Mouse (Mus musculus) CH12.LX (cell line): ENCODE measurements around the gene Rnf44. TPM values are rescaled to one million over a fixed set of nuclear protein-coding genes. Genes with fewer than 3 reads are reported as not detected.

Experiments
- DNase-seq: peaks from one replicate; pipeline ENCODE4 v3.0.0-alpha.2; 2013; ENCODE audit errors: extremely low read depth
- H3K27ac ChIP-seq: 2 replicates; pipeline ENCODE4 v1.5.1; 2012; ENCODE audit warnings: low read depth, mild to moderate bottlenecking, control low read depth, moderate library complexity; ENCODE audit not compliant: insufficient read depth
- H3K27me3 ChIP-seq: replicated peaks from 2 replicates; pipeline ENCODE3; 2012; ENCODE audit warnings: inconsistent platforms
- H3K36me3 ChIP-seq, 2 experiments: replicated peaks in 1 of 2; 2 replicates each; pipeline versions ENCODE3 to v1.6.1; 2012; ENCODE audit warnings: inconsistent platforms in 1 of 2, low read length in 1 of 2, mild to moderate bottlenecking in 1 of 2, mixed read lengths in 1 of 2, moderate library complexity in 1 of 2; ENCODE audit not compliant: control insufficient read depth in 1 of 2, insufficient read depth in 1 of 2
- H3K4me1 ChIP-seq, 2 experiments: 2 replicates each; pipeline ENCODE4 v1.6.1; 2012; ENCODE audit warnings: inconsistent platforms in 1 of 2, moderate library complexity in 1 of 2; ENCODE audit not compliant: insufficient read depth in 2 of 2, control insufficient read depth in 1 of 2
- H3K4me2 ChIP-seq: 2 replicates; pipeline ENCODE4 v1.6.1; 2012; ENCODE audit warnings: low read depth, mild to moderate bottlenecking, control low read depth; ENCODE audit not compliant: poor library complexity, insufficient read depth, severe bottlenecking
- H3K4me3 ChIP-seq, 3 experiments: fragments of 150-350 bp in 1 of 3; sonication (generic) in 1 of 3; replicated peaks in 1 of 3; 2 replicates each; pipeline versions ENCODE3 to v1.5.1; 2011 to 2012; ENCODE audit warnings: low read depth in 2 of 3, low read length in 2 of 3, mild to moderate bottlenecking in 2 of 3, moderate library complexity in 2 of 3, control low read depth in 1 of 3, improper control_type of control experiment in 1 of 3, inconsistent platforms in 1 of 3, mixed read lengths in 1 of 3; ENCODE audit not compliant: poor library complexity in 1 of 3
- H3K79me2 ChIP-seq: replicated peaks from 2 replicates; pipeline ENCODE4 v1.6.1; 2012; ENCODE audit warnings: mild to moderate bottlenecking, moderate library complexity; ENCODE audit not compliant: control insufficient read depth, poor library complexity, insufficient read depth, severe bottlenecking; ENCODE audit errors: extremely low read depth
- H3K9ac ChIP-seq: 2 replicates; pipeline ENCODE4 v1.6.1; 2012; ENCODE audit warnings: low read depth, mild to moderate bottlenecking, control low read depth, moderate library complexity; ENCODE audit not compliant: insufficient read depth
- H3K9me3 ChIP-seq: replicated peaks from 2 replicates; pipeline ENCODE3; 2012; ENCODE audit warnings: low read length, inconsistent platforms, mixed read lengths
- CHD2 ChIP-seq: IDR thresholded peaks from 2 replicates; pipeline ENCODE4 v1.6.1; 2011; ENCODE audit warnings: low read length, improper control_type of control experiment
- CTCF ChIP-seq, 2 experiments: IDR thresholded peaks in 1 of 2; conservative IDR thresholded peaks in 1 of 2; 2 replicates each; pipeline ENCODE4 v1.5.1; 2011 to 2012; ENCODE audit warnings: low read depth in 2 of 2, low read length in 2 of 2, improper control_type of control experiment in 1 of 2, inconsistent platforms in 1 of 2, mild to moderate bottlenecking in 1 of 2, moderate library complexity in 1 of 2
- EP300 ChIP-seq: IDR thresholded peaks from 2 replicates; pipeline ENCODE4 v1.6.1; 2011; ENCODE audit warnings: low read length, improper control_type of control experiment
- ETS1 ChIP-seq: conservative IDR thresholded peaks from 2 replicates; pipeline ENCODE4 v1.6.1; 2012; ENCODE audit warnings: low read depth, mild to moderate bottlenecking, inconsistent platforms, low read length, improper control_type of control experiment, moderate library complexity
- GABPA ChIP-seq: IDR thresholded peaks from 2 replicates; pipeline ENCODE4 v1.6.1; 2012; ENCODE audit warnings: low read depth, low read length, improper control_type of control experiment, inconsistent platforms; ENCODE audit not compliant: insufficient replicate concordance
- HCFC1 ChIP-seq: IDR thresholded peaks from 2 replicates; pipeline ENCODE4 v1.6.1; 2012; ENCODE audit warnings: low read depth, mild to moderate bottlenecking, inconsistent platforms, low read length, improper control_type of control experiment
- IRF4 ChIP-seq: IDR thresholded peaks from 2 replicates; pipeline ENCODE4 v1.6.1; 2014; ENCODE audit warnings: low read depth, mild to moderate bottlenecking, inconsistent platforms, low read length, improper control_type of control experiment
- JUN ChIP-seq: IDR thresholded peaks from 2 replicates; pipeline ENCODE4 v1.6.1; 2011; ENCODE audit warnings: low read depth, mild to moderate bottlenecking, low read length, improper control_type of control experiment, moderate library complexity; ENCODE audit not compliant: insufficient read depth
- MAZ ChIP-seq: IDR thresholded peaks from 2 replicates; pipeline ENCODE4 v1.6.1; 2012; ENCODE audit warnings: low read depth, mild to moderate bottlenecking, inconsistent platforms, low read length, improper control_type of control experiment, moderate library complexity
- MEF2A ChIP-seq: IDR thresholded peaks from 2 replicates; pipeline ENCODE4 v1.6.1; 2014; ENCODE audit warnings: low read depth, mild to moderate bottlenecking, inconsistent platforms, low read length, improper control_type of control experiment, borderline replicate concordance
- MYC ChIP-seq: IDR thresholded peaks from 2 replicates; pipeline ENCODE4 v1.6.1; 2011; ENCODE audit warnings: low read depth, mild to moderate bottlenecking, improper control_type of control experiment, low read length
- NELFE ChIP-seq: IDR thresholded peaks from 2 replicates; pipeline ENCODE4 v1.6.1; 2011; ENCODE audit warnings: low read depth, low read length, improper control_type of control experiment
- SIN3A ChIP-seq: IDR thresholded peaks from 2 replicates; pipeline ENCODE4 v1.6.1; 2012; ENCODE audit warnings: low read length, improper control_type of control experiment, inconsistent platforms
- UBTF ChIP-seq: IDR thresholded peaks from 2 replicates; pipeline ENCODE4 v1.6.1; 2012; ENCODE audit warnings: low read depth, mild to moderate bottlenecking, inconsistent platforms, low read length, improper control_type of control experiment, moderate library complexity
- USF1 ChIP-seq: IDR thresholded peaks from 2 replicates; pipeline ENCODE4 v1.6.1; 2014; ENCODE audit warnings: low read depth, mild to moderate bottlenecking, inconsistent platforms, low read length, improper control_type of control experiment
- ZNF384 ChIP-seq: IDR thresholded peaks from 2 replicates; pipeline ENCODE4 v1.6.1; 2012; ENCODE audit warnings: low read depth, low read length, improper control_type of control experiment, inconsistent platforms
- dilution Hi-C: fragments of 300-500 bp; cut with MboI; formaldehyde crosslinking; loops from 2 replicates; pipeline ENCODE4 v1.14.3; 2020; ENCODE audit warnings: low sequenced_read_pairs; ENCODE audit not compliant: extremely low pct_unique_long_range_greater_than_20kb, extremely low pct_ligation_motif_present
- in situ Hi-C: fragments of 300-500 bp; cut with MboI; formaldehyde crosslinking; loops from 3 replicates; pipeline ENCODE4 v1.14.3; 2019; ENCODE audit warnings: low sequenced_read_pairs, low pct_ligation_motif_present, low pct_unique_long_range_greater_than_20kb, mixed read lengths
- polyA plus RNA-seq: library from polyadenylated mRNA; unstranded; fragments of >175 nt; gene quantifications from 2 replicates; pipeline ENCODE4 v1.2.1, GENCODE M21; 2012; ENCODE audit warnings: low read depth; ENCODE audit not compliant: insufficient read length
- total RNA-seq, 2 experiments: library from RNA; depleted of rRNA; stranded (reverse); fragments of 300-350 nt in 1 of 2; fragments of >200 nt in 1 of 2; gene quantifications; 2 replicates each; pipeline ENCODE4 v1.2.3; 2012 to 2014

Rnf44 gene
- total and polyA plus RNA-seq, 3 experiments, result 6.7 to 38.1 (median 12.3) TPM

- no peak overlapping the region for H3K9ac ChIP-seq
- in situ Hi-C loops, result no loop called here
- peaks cover 74% of the 10 kb centered on the region for H3K79me2 ChIP-seq
- TF ChIP-seq NELFE (no peak), CTCF (conservative IDR thresholded peaks at IDR 0.05 in 1 of 2, IDR thresholded peaks at IDR 0.05 in 1 of 2; ENCODE audit: low read depth in 2 of 2, low read length in 2 of 2) (no peak), ZNF384 (no peak), ETS1 (no peak), CHD2 (no peak), SIN3A (no peak), USF1 (no peak), EP300 (no peak), MEF2A (no peak), GABPA (no peak), UBTF (no peak), JUN (no peak), MAZ (no peak), MYC (no peak), IRF4 (no peak), HCFC1 (no peak)
- peaks cover 18 to 68% of the 10 kb centered on the region in 2 experiments for H3K36me3 ChIP-seq
- no peak overlapping the region for H3K4me2 ChIP-seq
- DNase-seq, result no peak
- dilution Hi-C loops, result no loop called here
- no peaks in the 10 kb centered on the region for H3K27me3 ChIP-seq
- no peaks in the 10 kb centered on the region for H3K9me3 ChIP-seq
- no peak overlapping the region for H3K4me3 ChIP-seq
- peaks cover 0 to 9% of the 10 kb centered on the region in 2 experiments; a peak in 2 of 4 replicates for H3K4me1 ChIP-seq
- H3K27ac ChIP-seq, result no peak overlapping the region
These were observed 60.9 kb downstream of the Rnf44 start for GRCm38 (mm10) chr13:54632731-54633277.

Other genes starting within 250 kb of the Rnf44 start
- 77.5 and 84.5 TPM in 2 replicates for gene Thoc3, start 225.1 kb downstream of the Rnf44 start, total RNA-seq (2012; rRNA removed)
- 72.1 and 81.8 TPM in 2 replicates for gene Thoc3, start 225.1 kb downstream of the Rnf44 start, total RNA-seq (2014; rRNA removed)
- gene Thoc3, start 225.1 kb downstream of the Rnf44 start, polyA plus RNA-seq, result 93.1 and 98.7 TPM in 2 replicates
- gene Simc1, start 190.1 kb downstream of the Rnf44 start, total RNA-seq (2012; rRNA removed), result 6.8 and 8.1 TPM in 2 replicates
- gene Simc1, start 190.1 kb downstream of the Rnf44 start, total RNA-seq (2014; rRNA removed), result 4.8 and 6.2 TPM in 2 replicates
- gene Simc1, start 190.1 kb downstream of the Rnf44 start, polyA plus RNA-seq, result 16.0 and 16.6 TPM in 2 replicates
- gene 4833439L19Rik, start 128.5 kb downstream of the Rnf44 start, total RNA-seq (2012; rRNA removed), result 25.0 and 26.4 TPM in 2 replicates
- gene 4833439L19Rik, start 128.5 kb downstream of the Rnf44 start, total RNA-seq (2014; rRNA removed), result 23.1 and 23.5 TPM in 2 replicates
- gene 4833439L19Rik, start 128.5 kb downstream of the Rnf44 start, polyA plus RNA-seq, result 23.0 and 23.5 TPM in 2 replicates
- 14.6 and 17.4 TPM in 2 replicates for gene Arl10, start 118.9 kb downstream of the Rnf44 start, total RNA-seq (2012; rRNA removed)
- 1.7 TPM in 2 replicates for gene Arl10, start 118.9 kb downstream of the Rnf44 start, total RNA-seq (2014; rRNA removed)
- gene Arl10, start 118.9 kb downstream of the Rnf44 start, polyA plus RNA-seq, result 2.5 and 2.9 TPM in 2 replicates
- gene Nop16, start 103.8 kb downstream of the Rnf44 start, total RNA-seq (2012; rRNA removed), result 100 and 137 TPM in 2 replicates
- 127 and 132 TPM in 2 replicates for gene Nop16, start 103.8 kb downstream of the Rnf44 start, total RNA-seq (2014; rRNA removed)
- 187 and 197 TPM in 2 replicates for gene Nop16, start 103.8 kb downstream of the Rnf44 start, polyA plus RNA-seq
- gene Higd2a, start 103.7 kb downstream of the Rnf44 start, total RNA-seq (2012; rRNA removed), result 75.7 and 86.0 TPM in 2 replicates
- 44.2 and 51.6 TPM in 2 replicates for gene Higd2a, start 103.7 kb downstream of the Rnf44 start, total RNA-seq (2014; rRNA removed)
- gene Higd2a, start 103.7 kb downstream of the Rnf44 start, polyA plus RNA-seq, result 89.8 and 106 TPM in 2 replicates
- 17.9 and 18.9 TPM in 2 replicates for gene Cltb, start 82.6 kb downstream of the Rnf44 start, total RNA-seq (2012; rRNA removed)
- gene Cltb, start 82.6 kb downstream of the Rnf44 start, total RNA-seq (2014; rRNA removed), result 9.2 and 10.2 TPM in 2 replicates
- 19.5 and 27.2 TPM in 2 replicates for gene Cltb, start 82.6 kb downstream of the Rnf44 start, polyA plus RNA-seq
- 39.6 and 40.8 TPM in 2 replicates for gene Faf2, start 72.1 kb downstream of the Rnf44 start, total RNA-seq (2012; rRNA removed)
- gene Faf2, start 72.1 kb downstream of the Rnf44 start, total RNA-seq (2014; rRNA removed), result 43.7 and 50.5 TPM in 2 replicates
- 51.7 and 56.6 TPM in 2 replicates for gene Faf2, start 72.1 kb downstream of the Rnf44 start, polyA plus RNA-seq
- not detected in 2 replicates for gene Cdhr2, start 7.6 kb upstream of the Rnf44 start, total RNA-seq (2012; rRNA removed)
- not detected in 2 replicates for gene Cdhr2, start 7.6 kb upstream of the Rnf44 start, total RNA-seq (2014; rRNA removed)
- not detected in 2 replicates for gene Cdhr2, start 7.6 kb upstream of the Rnf44 start, polyA plus RNA-seq
- gene Gprin1, start 56.0 kb upstream of the Rnf44 start, total RNA-seq (2012; rRNA removed), result not detected in 2 replicates
- gene Gprin1, start 56.0 kb upstream of the Rnf44 start, total RNA-seq (2014; rRNA removed), result not detected in 2 replicates
- gene Gprin1, start 56.0 kb upstream of the Rnf44 start, polyA plus RNA-seq, result not detected in 2 replicates
- gene Sncb, start 72.7 kb upstream of the Rnf44 start, total RNA-seq (2012; rRNA removed), result not detected in 2 replicates
- not detected in 2 replicates for gene Sncb, start 72.7 kb upstream of the Rnf44 start, total RNA-seq (2014; rRNA removed)
- not detected in 2 replicates for gene Sncb, start 72.7 kb upstream of the Rnf44 start, polyA plus RNA-seq
- gene Eif4e1b, start 90.1 kb upstream of the Rnf44 start, total RNA-seq (2012; rRNA removed), result not detected in 2 replicates
- gene Eif4e1b, start 90.1 kb upstream of the Rnf44 start, total RNA-seq (2014; rRNA removed), result not detected in 2 replicates
- gene Eif4e1b, start 90.1 kb upstream of the Rnf44 start, polyA plus RNA-seq, result not detected in 2 replicates
- 0.63 and 0.68 TPM in 2 replicates for gene Tspan17, start 95.5 kb upstream of the Rnf44 start, total RNA-seq (2012; rRNA removed)
- 0.19 TPM in 1 of 2 replicates, not detected in the other for gene Tspan17, start 95.5 kb upstream of the Rnf44 start, total RNA-seq (2014; rRNA removed)
- 0.61 and 0.91 TPM in 2 replicates for gene Tspan17, start 95.5 kb upstream of the Rnf44 start, polyA plus RNA-seq